Mouse (Mus musculus) liver, postnatal 0 days (tissue): ENCODE measurements around the gene Acer3.

Experiments
- CTCF ChIP-seq: sonication (generic); IDR thresholded peaks from 2 replicates; pipeline ENCODE4 v1.5.1; 2016; ENCODE audit warnings: antibody characterized with exemption, low read depth
- EP300 ChIP-seq: IDR thresholded peaks from 2 replicates; pipeline ENCODE4 v1.6.1; 2016; ENCODE audit warnings: antibody characterized with exemption, low read depth, mild to moderate bottlenecking

GRCm38 (mm10) chr7:98357324-98357723 is 36.3 kb upstream of the Acer3 start:
- TF ChIP-seq CTCF (no peak), EP300 (no peak)
